Comparison of ENCODE assay signal across 15 mouse cellular contexts in the genomic region with DNA sequence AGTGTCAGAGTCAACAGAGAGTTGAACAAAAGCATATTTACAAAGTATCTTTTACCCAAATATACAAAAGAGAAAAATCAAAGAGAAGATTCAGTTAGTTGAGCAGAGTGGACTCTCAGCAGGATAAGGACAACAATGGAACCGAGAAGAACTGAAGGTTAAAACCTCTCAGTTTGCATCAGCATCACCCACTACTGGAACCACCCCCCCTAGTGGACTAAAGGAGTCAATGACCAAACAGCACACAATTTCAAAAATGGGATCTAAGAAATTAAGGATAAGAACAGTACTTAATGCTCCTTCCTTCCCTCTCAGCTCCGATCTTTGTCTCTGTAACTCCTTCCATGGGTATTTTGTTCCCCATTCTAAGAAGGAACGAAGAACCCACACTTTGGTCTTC.
DNase-seq lines count a peak whose midpoint lies in the region; ATAC-seq and TF ChIP-seq lines count a peak whose summit lies in the region.
"Had no signal": no experiment of that assay in that cellular context is flagged by ENCODE, and none has a peak within 500 bp of the region (broad histone marks: within the 10 kb centered on the region; RNA-seq: fewer than 3 reads in every experiment).

No protein-coding gene starts in this region.

- no peak overlapping the region for H3K9ac ChIP-seq in liver, embryonic 14.5 days (replicated peaks)
- no peak overlapping the region for H3K9ac ChIP-seq in MEL (ENCODE audit: control insufficient read depth, low read depth, low read length, poor library complexity, severe bottlenecking)
- H3K9ac ChIP-seq: heart, embryonic 15.5 days; midbrain, embryonic 12.5 days had no signal

- H3K9me3 ChIP-seq in liver, embryonic 14.5 days (ENCODE audit: control insufficient read depth, low read length): no peaks in the 10 kb centered on the region
- no peaks in the 10 kb centered on the region for H3K9me3 ChIP-seq in MEL (replicated peaks; ENCODE audit: insufficient read depth, low read length)
- H3K9me3 ChIP-seq: heart, embryonic 15.5 days; midbrain, embryonic 12.5 days had no signal

- peaks cover 2% of the 10 kb centered on the region; the same call in 1 of the 2 replicates for H3K36me3 ChIP-seq in liver, embryonic 14.5 days (replicated peaks; ENCODE audit: control insufficient read depth, insufficient read depth, low read depth)
- H3K36me3 ChIP-seq in MEL (ENCODE audit: control insufficient read depth in 1 of 2, insufficient read depth in 2 of 2, low read length in 2 of 2): peaks cover 0 to 4% of the 10 kb centered on the region in 2 experiments; a peak in 2 of 4 replicates
- H3K36me3 ChIP-seq: heart, embryonic 15.5 days; midbrain, embryonic 12.5 days had no signal

- TF ChIP-seq POLR2A in MEL (IDR thresholded peaks at IDR 0.05; ENCODE audit: control insufficient read depth in 1 of 2, insufficient read depth in 1 of 2, low read depth in 1 of 2, low read length in 2 of 2, poor library complexity in 1 of 2): no peak

- no peak for ATAC-seq in liver, embryonic 14.5 days (ENCODE audit: insufficient read depth)
- ATAC-seq in neutrophil, adult 5-6 weeks (ENCODE audit: extremely low read depth, insufficient number of reproducible peaks, low FRiP score, poor library complexity, severe bottlenecking): 0 out of 2 replicates have a peak, but pooled peaks have one; percentile 33

- H3K27me3 ChIP-seq in liver, embryonic 14.5 days (ENCODE audit: control insufficient read depth, insufficient read depth, low read length): no peaks in the 10 kb centered on the region
- no peaks in the 10 kb centered on the region for H3K27me3 ChIP-seq in MEL (ENCODE audit: control insufficient read depth in 1 of 2, insufficient read depth in 2 of 2, low read length in 2 of 2)
- H3K27me3 ChIP-seq: heart, embryonic 15.5 days; midbrain, embryonic 12.5 days had no signal

- peak; percentile 18 for DNase-seq in adrenal gland, postnatal 14 days
- DNase-seq in adrenal gland, adult 18-20 months (ENCODE audit: low spot score in 2 of 2): no peak
- DNase-seq in liver, embryonic 14.5 days (ENCODE audit: low read depth in 3 of 3, low spot score in 3 of 3): peak in 1 of 3 experiments; percentile 28
- DNase-seq in liver: no peak
- peak; percentile 36 for DNase-seq in MEL (ENCODE audit: low read depth, low spot score)
- no peak for DNase-seq in adrenal gland, postnatal 10 days
- DNase-seq in layer of hippocampus, adult 11-12 months (ENCODE audit: low spot score): no peak
- DNase-seq: adrenal gland, postnatal 25 days; cerebellum, postnatal 10 days; gastrocnemius, postnatal 36 days; kidney, postnatal 25 days; lung, postnatal 14 days had no signal

- H3K4me1 ChIP-seq in liver, embryonic 14.5 days (replicated peaks; ENCODE audit: control insufficient read depth in 2 of 2, insufficient read depth in 2 of 2, low read length in 1 of 2): no peaks in the 10 kb centered on the region
- no peaks in the 10 kb centered on the region for H3K4me1 ChIP-seq in MEL (ENCODE audit: control insufficient read depth in 1 of 2, insufficient read depth in 2 of 2, low read length in 2 of 2)
- H3K4me1 ChIP-seq: heart, embryonic 15.5 days; midbrain, embryonic 12.5 days had no signal

- no peak overlapping the region for H3K4me2 ChIP-seq in liver, embryonic 14.5 days (ENCODE audit: low read depth)
- H3K4me2 ChIP-seq: heart, embryonic 15.5 days; midbrain, embryonic 12.5 days had no signal

- peak; percentile 61 for TF ChIP-seq CTCF in liver, embryonic 14.5 days (IDR thresholded peaks at IDR 0.05; ENCODE audit: low read depth)
- peak; percentile 9 to 40 (median 33); a peak in 4 of 6 replicates for TF ChIP-seq CTCF in MEL (IDR thresholded peaks at IDR 0.05 in 2 of 3, conservative IDR thresholded peaks at IDR 0.05 in 1 of 3; ENCODE audit: control insufficient read depth in 1 of 3, insufficient read depth in 1 of 3, low read depth in 2 of 3, low read length in 3 of 3, poor library complexity in 1 of 3, severe bottlenecking in 1 of 3)

- no peak overlapping the region for H3K4me3 ChIP-seq in liver, embryonic 14.5 days (ENCODE audit: insufficient read depth in 1 of 2, low read depth in 2 of 2, low read length in 2 of 2)
- no peak overlapping the region for H3K4me3 ChIP-seq in MEL (ENCODE audit: control insufficient read depth in 1 of 2, insufficient read depth in 1 of 2, low read depth in 2 of 2, low read length in 2 of 2)
- H3K4me3 ChIP-seq: heart, embryonic 15.5 days; midbrain, embryonic 12.5 days had no signal

- WGBS in liver, embryonic 14.5 days (ENCODE audit: insufficient replicate concordance): 74% methylated on average over 3 of the region's 3 CpGs

- no peak overlapping the region for H3K27ac ChIP-seq in liver, embryonic 14.5 days
- H3K27ac ChIP-seq in MEL (ENCODE audit: control insufficient read depth, low read depth, low read length): no peak overlapping the region
- H3K27ac ChIP-seq: heart, embryonic 15.5 days; midbrain, embryonic 12.5 days had no signal

- no peak for TF ChIP-seq EP300 in liver, embryonic 14.5 days (IDR thresholded peaks at IDR 0.05; ENCODE audit: low read depth)
- no peak for TF ChIP-seq EP300 in MEL (IDR thresholded peaks at IDR 0.05; ENCODE audit: low read depth in 1 of 2, low read length in 2 of 2)

- H3K79me2 ChIP-seq in MEL (ENCODE audit: control insufficient read depth, insufficient read depth, low read length, poor library complexity): no peaks in the 10 kb centered on the region

- TF ChIP-seq RAD21 in MEL (IDR thresholded peaks at IDR 0.05; ENCODE audit: low read depth, low read length): no peak

TF ChIP-seq in MEL, 35 proteins besides CTCF, POLR2A, EP300 and RAD21:
- TF ChIP-seq TAL1 (IDR thresholded peaks at IDR 0.05; ENCODE audit: low read length) (no peak), SMC3 (IDR thresholded peaks at IDR 0.05; ENCODE audit: low read depth, low read length) (0 out of 2 replicates have a peak, but pooled peaks have one; percentile 19)

Comparison
In these comparisons a context has a peak if more than half of its experiments do, and no peak if none do; other contexts are left out.
1. DNase-seq: peak in adrenal gland, postnatal 14 days (single experiment) and MEL (single experiment); none in adrenal gland, adult 18-20 months (0 of 2), liver (single experiment), adrenal gland, postnatal 10 days (single experiment) and layer of hippocampus, adult 11-12 months (single experiment).